Mouse (Mus musculus) neutrophil, adult 5-6 weeks (primary cell): ENCODE results near the gene Slamf9. TPM values are rescaled to one million over a fixed set of nuclear protein-coding genes. Genes with fewer than 3 reads are reported as not detected.

ENCODE experiments used
- ATAC-seq: fragments of 151-379, 151-347 bp; 2 replicates; pipeline ENCODE4 v1.8.0; 2017; ENCODE audit warnings: mild to moderate bottlenecking, moderate TSS enrichment; ENCODE audit not compliant: insufficient number of reproducible peaks, poor library complexity, low FRiP score, severe bottlenecking; ENCODE audit errors: extremely low read depth
- total RNA-seq: library from RNA; stranded (forward); fragments of 200-1000 nt; gene quantifications from 2 replicates; pipeline ENCODE4 v1.2.3, GENCODE M21; 2017

Gene Slamf9
- total RNA-seq, 1 experiment from 2014 or later: 2.9 TPM

- no peak for ATAC-seq
These were observed 29.6 kb downstream of the Slamf9 start for GRCm38 (mm10) chr1:172504756-172505155.

- ATAC-seq: no peak
These were observed 31.8 kb downstream of the Slamf9 start for GRCm38 (mm10) chr1:172507001-172507400.

GRCm38 (mm10) chr1:172507701-172508100, 32.5 kb downstream of the Slamf9 start:
- no peak for ATAC-seq

- no peak for ATAC-seq
These were observed 33.0 kb downstream of the Slamf9 start for GRCm38 (mm10) chr1:172508172-172508571.

- ATAC-seq: no peak
These were observed 34.1 kb downstream of the Slamf9 start for GRCm38 (mm10) chr1:172509235-172509634.

GRCm38 (mm10) chr1:172509983-172510382, 34.8 kb downstream of the Slamf9 start:
- ATAC-seq: no peak

- no peak for ATAC-seq
These were observed 35.3 kb downstream of the Slamf9 start for GRCm38 (mm10) chr1:172510421-172510972.

GRCm38 (mm10) chr1:172512962-172513361, 37.8 kb downstream of the Slamf9 start:
- peak; percentile 67 for ATAC-seq

GRCm38 (mm10) chr1:172513525-172514212, 38.5 kb downstream of the Slamf9 start:
- peak; percentile 81 for ATAC-seq

- ATAC-seq: no peak; the same call in 1 of the 2 replicates
These were observed 39.0 kb downstream of the Slamf9 start for GRCm38 (mm10) chr1:172514213-172514529.

- ATAC-seq: no peak
These were observed 39.6 kb downstream of the Slamf9 start for GRCm38 (mm10) chr1:172514551-172515268.

- no peak for ATAC-seq
These were observed 40.2 kb downstream of the Slamf9 start for GRCm38 (mm10) chr1:172515396-172515795.

GRCm38 (mm10) chr1:172518013-172518412, 42.9 kb downstream of the Slamf9 start:
- ATAC-seq: no peak

- ATAC-seq: no peak
These were observed 44.5 kb downstream of the Slamf9 start for GRCm38 (mm10) chr1:172519644-172520043.

GRCm38 (mm10) chr1:172520576-172521440, 45.6 kb downstream of the Slamf9 start, which contains the start of gene Cfap45:
Cfap45 (plus strand) TSS chr1:172520801.
- ATAC-seq: peak; percentile 53

- ATAC-seq: peak; percentile 43; the same call in 1 of the 2 replicates
These were observed 47.4 kb downstream of the Slamf9 start for GRCm38 (mm10) chr1:172522524-172522923.

GRCm38 (mm10) chr1:172523699-172524101, 48.5 kb downstream of the Slamf9 start:
- no peak for ATAC-seq

- ATAC-seq: peak; percentile 43
These were observed 50.0 kb downstream of the Slamf9 start for GRCm38 (mm10) chr1:172525027-172525764.

- ATAC-seq: no peak
These were observed 50.8 kb downstream of the Slamf9 start for GRCm38 (mm10) chr1:172525971-172526370.
